Mouse (Mus musculus): Measurements from ENCODE around the gene Clstn1.

- TF ChIP-seq CTCF (IDR thresholded peaks at IDR 0.05; ENCODE audit: low read depth) (no peak), EP300 (IDR thresholded peaks at IDR 0.05; ENCODE audit: low read depth) (no peak)
Measured at GRCm38 (mm10) chr4:149587596-149588168, 1.4 kb downstream of the Clstn1 start.

Data from liver, embryonic 14.5 days (tissue).